Mouse (Mus musculus) MEL (cell line): ENCODE results near the gene Rcbtb2. TPM values are rescaled to one million over a fixed set of nuclear protein-coding genes. Genes with fewer than 3 reads are reported as not detected.

Experiments
- DNase-seq: peaks from one replicate; pipeline ENCODE4 v3.0.0; 2011; ENCODE audit warnings: low read depth, low spot score
- H3K27ac ChIP-seq: 2 replicates; pipeline ENCODE4 v1.5.1; 2012; ENCODE audit warnings: low read depth, mild to moderate bottlenecking, control low read depth, low read length, moderate library complexity; ENCODE audit not compliant: control insufficient read depth
- H3K27me3 ChIP-seq, 2 experiments: fragments of 150-350 bp in 1 of 2; sonication (generic) in 1 of 2; 2 replicates each; pipeline ENCODE4 v1.6.1; 2012; ENCODE audit warnings: low read length in 2 of 2, mild to moderate bottlenecking in 2 of 2, improper control_type of control experiment in 1 of 2, moderate library complexity in 1 of 2; ENCODE audit not compliant: insufficient read depth in 2 of 2, control insufficient read depth in 1 of 2
- H3K36me3 ChIP-seq, 2 experiments: 2 replicates each; pipeline ENCODE4 v1.6.1; 2012 to 2014; ENCODE audit warnings: low read length in 2 of 2, improper control_type of control experiment in 1 of 2, inconsistent platforms in 1 of 2, mild to moderate bottlenecking in 1 of 2; ENCODE audit not compliant: insufficient read depth in 2 of 2, control insufficient read depth in 1 of 2
- H3K4me1 ChIP-seq, 2 experiments: fragments of 150-350 bp in 1 of 2; sonication (generic) in 1 of 2; 2 replicates each; pipeline ENCODE4 v1.6.1; 2012; ENCODE audit warnings: low read length in 2 of 2, improper control_type of control experiment in 1 of 2, mild to moderate bottlenecking in 1 of 2; ENCODE audit not compliant: insufficient read depth in 2 of 2, control insufficient read depth in 1 of 2
- H3K4me3 ChIP-seq, 2 experiments: fragments of 150-350 bp in 1 of 2; sonication (generic) in 1 of 2; 2 replicates each; pipeline ENCODE4 v1.5.1; 2012; ENCODE audit warnings: low read depth in 2 of 2, low read length in 2 of 2, mild to moderate bottlenecking in 2 of 2, moderate library complexity in 2 of 2, control low read depth in 1 of 2, improper control_type of control experiment in 1 of 2; ENCODE audit not compliant: control insufficient read depth in 1 of 2, insufficient read depth in 1 of 2
- H3K79me2 ChIP-seq: 2 replicates; pipeline ENCODE4 v1.6.1; 2012; ENCODE audit warnings: mild to moderate bottlenecking, low read length, moderate library complexity; ENCODE audit not compliant: control insufficient read depth, poor library complexity, insufficient read depth
- H3K9ac ChIP-seq: 2 replicates; pipeline ENCODE4 v1.6.1; 2012; ENCODE audit warnings: low read depth, mild to moderate bottlenecking, control low read depth, low read length, moderate library complexity; ENCODE audit not compliant: control insufficient read depth, poor library complexity, severe bottlenecking
- H3K9me3 ChIP-seq: fragments of 150-350 bp; sonication (generic); replicated peaks from 2 replicates; pipeline ENCODE4 v1.6.1; 2012; ENCODE audit warnings: mild to moderate bottlenecking, low read length, improper control_type of control experiment, moderate library complexity; ENCODE audit not compliant: insufficient read depth
- CHD2 ChIP-seq: IDR thresholded peaks from 2 replicates; pipeline ENCODE4 v1.6.1; 2011; ENCODE audit warnings: low read length, improper control_type of control experiment
- E2F4 ChIP-seq: IDR thresholded peaks from 2 replicates; pipeline ENCODE4 v1.6.1; 2011; ENCODE audit warnings: low read depth, low read length, improper control_type of control experiment, borderline replicate concordance
- EP300 ChIP-seq, 2 experiments: IDR thresholded peaks; 2 replicates each; pipeline ENCODE4 v1.6.1; 2011; ENCODE audit warnings: improper control_type of control experiment in 2 of 2, low read length in 2 of 2, low read depth in 1 of 2, mild to moderate bottlenecking in 1 of 2
- HCFC1 ChIP-seq: IDR thresholded peaks from 2 replicates; pipeline ENCODE4 v1.6.1; 2012; ENCODE audit warnings: low read depth, mild to moderate bottlenecking, inconsistent platforms, low read length, improper control_type of control experiment, moderate library complexity
- JUND ChIP-seq: IDR thresholded peaks from 2 replicates; pipeline ENCODE4 v1.6.1; 2011; ENCODE audit warnings: low read depth, mild to moderate bottlenecking, improper control_type of control experiment, low read length
- KAT2A ChIP-seq: conservative IDR thresholded peaks from 2 replicates; pipeline ENCODE4 v1.6.1; 2012; ENCODE audit warnings: low read depth, low read length, improper control_type of control experiment, inconsistent platforms
- MAX ChIP-seq: IDR thresholded peaks from 2 replicates; pipeline ENCODE4 v1.6.1; 2011; ENCODE audit warnings: low read length, improper control_type of control experiment
- MAZ ChIP-seq: IDR thresholded peaks from 2 replicates; pipeline ENCODE4 v1.6.1; 2012; ENCODE audit warnings: low read depth, mild to moderate bottlenecking, inconsistent platforms, low read length, improper control_type of control experiment
- MYB ChIP-seq: IDR thresholded peaks from 2 replicates; pipeline ENCODE4 v1.6.1; 2011; ENCODE audit warnings: mild to moderate bottlenecking, low read depth, low read length, improper control_type of control experiment
- POLR2AphosphoS2 ChIP-seq: IDR thresholded peaks from 2 replicates; pipeline ENCODE4 v1.6.1; 2011; ENCODE audit warnings: low read length, improper control_type of control experiment
- RAD21 ChIP-seq: IDR thresholded peaks from 2 replicates; pipeline ENCODE4 v1.6.1; 2011; ENCODE audit warnings: mild to moderate bottlenecking, low read depth, low read length, improper control_type of control experiment
- SMC3 ChIP-seq: IDR thresholded peaks from 2 replicates; pipeline ENCODE4 v1.6.1; 2011; ENCODE audit warnings: low read depth, low read length, improper control_type of control experiment
- TCF12 ChIP-seq: IDR thresholded peaks from 2 replicates; pipeline ENCODE4 v1.6.1; 2014; ENCODE audit warnings: low read depth, mild to moderate bottlenecking, inconsistent platforms, low read length, improper control_type of control experiment, moderate library complexity
- ZC3H11A ChIP-seq: IDR thresholded peaks from 2 replicates; pipeline ENCODE4 v1.6.1; 2012; ENCODE audit warnings: low read depth, mild to moderate bottlenecking, inconsistent platforms, low read length, improper control_type of control experiment
- ZKSCAN1 ChIP-seq: IDR thresholded peaks from 2 replicates; pipeline ENCODE4 v1.6.1; 2012; ENCODE audit warnings: low read depth, mild to moderate bottlenecking, inconsistent platforms, low read length, improper control_type of control experiment, moderate library complexity
- ZNF384 ChIP-seq: IDR thresholded peaks from 2 replicates; pipeline ENCODE4 v1.6.1; 2012; ENCODE audit warnings: low read depth, mild to moderate bottlenecking, inconsistent platforms, low read length, improper control_type of control experiment
- polyA plus RNA-seq, 2 experiments: library from polyadenylated mRNA; stranded (reverse) in 1 of 2; unstranded in 1 of 2; fragments of >175 nt in 1 of 2; fragments of >200 nt in 1 of 2; gene quantifications; 2 replicates each; pipeline versions ENCODE4 v1.2.1 to v1.2.4; 2012; ENCODE audit warnings: low replicate concordance in 2 of 2, low read depth in 1 of 2; ENCODE audit not compliant: insufficient read length in 2 of 2, insufficient read depth in 1 of 2, missing spikeins in 1 of 2
- total RNA-seq: library from RNA; depleted of rRNA; stranded (reverse); fragments of 300-350 nt; gene quantifications from 2 replicates; pipeline ENCODE4 v1.2.3, GENCODE M21; 2012

Gene Rcbtb2
- total and polyA plus RNA-seq, 3 experiments = 8.6 to 13.8 TPM; not detected in 1

DNA sequence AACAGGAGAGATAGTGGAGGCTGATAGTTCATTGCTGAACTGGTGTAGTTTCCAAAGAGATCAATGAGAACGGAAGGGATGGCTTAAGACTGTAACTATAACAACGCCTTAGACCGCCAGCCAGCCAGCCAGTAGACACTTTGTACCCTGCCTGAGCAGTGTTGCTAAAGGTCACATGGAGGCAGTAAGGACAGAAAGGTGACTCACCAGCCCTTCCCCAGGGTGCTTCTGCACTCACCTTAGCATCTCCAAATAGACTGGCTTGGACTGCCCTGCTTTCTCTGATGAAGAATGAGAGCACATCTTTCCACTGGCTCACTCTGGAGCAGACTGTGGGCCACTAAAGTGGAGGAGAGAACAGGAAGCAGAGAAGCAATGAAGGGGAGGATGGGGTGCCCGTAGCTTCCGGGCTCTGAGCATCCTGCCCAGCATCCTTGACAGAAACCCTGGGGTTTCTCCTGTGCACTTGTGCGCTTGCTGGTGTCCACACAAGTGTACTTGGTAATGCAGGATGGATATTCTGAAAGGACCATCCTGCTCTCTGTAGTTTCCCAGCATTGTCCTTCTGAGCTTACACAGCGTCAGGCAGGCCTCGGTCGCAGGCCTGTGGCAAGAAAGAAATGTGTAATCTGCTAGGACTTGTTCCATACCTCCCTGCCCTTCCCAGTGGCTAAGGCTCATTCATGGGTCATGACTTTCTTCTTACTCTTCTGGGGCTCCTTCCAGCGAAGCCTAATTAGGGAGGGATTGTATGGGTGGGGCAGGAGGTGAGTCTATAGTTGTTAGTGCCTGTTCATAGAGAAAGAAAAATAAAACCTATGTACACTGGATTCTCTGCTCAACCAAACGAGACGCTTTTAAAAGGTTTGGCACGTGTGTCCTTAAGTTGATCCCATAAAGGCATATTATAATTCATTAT lies 47.3 kb downstream of the Rcbtb2 start:
- DNase-seq = no peak
- Histone ChIP-seq H3K4me3 (no peak overlapping the region), H3K4me1 (peaks cover 0 to 5% of the 10 kb centered on the region in 2 experiments; a peak in 2 of 4 replicates), H3K9ac (no peak overlapping the region), H3K79me2 (no peaks in the 10 kb centered on the region), H3K36me3 (peaks cover 0 to 3% of the 10 kb centered on the region in 2 experiments; a peak in 1 of 4 replicates), H3K27ac (no peak overlapping the region), H3K9me3 (no peaks in the 10 kb centered on the region), H3K27me3 (no peaks in the 10 kb centered on the region; a peak in 1 of 4 replicates)
- TF ChIP-seq MAZ = no peak
- no peak for TF ChIP-seq JUND
- TF ChIP-seq EP300 (IDR thresholded peaks at IDR 0.05; ENCODE audit: low read depth in 1 of 2, low read length in 2 of 2) = no peak
- TF ChIP-seq MAX = no peak
- TF ChIP-seq POLR2AphosphoS2 = no peak
- TF ChIP-seq ZNF384 = no peak
- no peak for TF ChIP-seq E2F4
- TF ChIP-seq KAT2A = no peak
- TF ChIP-seq MYB = no peak
- no peak for TF ChIP-seq ZKSCAN1

GRCm38 (mm10) chr14:73172196-73173011 lies 49.6 kb downstream of the Rcbtb2 start:
- no peak for TF ChIP-seq TCF12
- TF ChIP-seq CHD2 = no peak
- no peak for TF ChIP-seq RAD21
- no peak for TF ChIP-seq SMC3
- TF ChIP-seq ZC3H11A = no peak
- TF ChIP-seq HCFC1 = no peak
- Histone ChIP-seq H3K4me1 (peaks cover 3 to 15% of the 10 kb centered on the region in 2 experiments), H3K27me3 (no peaks in the 10 kb centered on the region; a peak in 1 of 4 replicates), H3K9me3 (no peaks in the 10 kb centered on the region), H3K36me3 (peaks cover 0 to 10% of the 10 kb centered on the region in 2 experiments; a peak in 2 of 4 replicates), H3K27ac (no peak overlapping the region), H3K4me3 (no peak overlapping the region), H3K9ac (no peak overlapping the region), H3K79me2 (no peaks in the 10 kb centered on the region)
- DNase-seq = no peak
